Mouse (Mus musculus) fibroblast of lung, adult 2 months (primary cell): ENCODE results near the gene Sap18.
"Not testable (repeated sequence)": the region's sequence is repeated elsewhere in the genome, so short reads cannot be mapped to it uniquely, and the experiment has no call there.

Experiments
- DNase-seq: peaks from one replicate; pipeline ENCODE4 v3.0.0-alpha.2; 2011; ENCODE audit warnings: low read depth

The Sap18 gene

GRCm38 (mm10) chr14:57825788-57826751 lies 28.1 kb downstream of the Sap18 start, which contains the start of the genes Ska3 and Mrpl57:
Gene Ska3, minus strand, starts transcription at chr14:57826185.
Gene Mrpl57, plus strand, starts transcription at chr14:57826234.
- DNase-seq, result peak; percentile 64

GRCm38 (mm10) chr14:57827284-57827683 lies 29.3 kb downstream of the Sap18 start:
- no peak for DNase-seq

- no peak for DNase-seq
These were observed 35.5 kb downstream of the Sap18 start for GRCm38 (mm10) chr14:57833526-57833925.

GRCm38 (mm10) chr14:57835157-57835556 lies 37.2 kb downstream of the Sap18 start:
- DNase-seq, result no peak

- DNase-seq, result no peak
These were observed 46.6 kb downstream of the Sap18 start for GRCm38 (mm10) chr14:57844535-57844934.

GRCm38 (mm10) chr14:57848061-57848460 lies 50.1 kb downstream of the Sap18 start:
- DNase-seq, result not testable (repeated sequence)

- no peak for DNase-seq
These were observed 50.7 kb downstream of the Sap18 start for GRCm38 (mm10) chr14:57848646-57849045.

- no peak for DNase-seq
These were observed 52.4 kb downstream of the Sap18 start for GRCm38 (mm10) chr14:57850330-57850729.

- DNase-seq, result no peak
These were observed 55.0 kb downstream of the Sap18 start for GRCm38 (mm10) chr14:57852961-57853360.

- not testable (repeated sequence) for DNase-seq
These were observed 58.1 kb downstream of the Sap18 start for GRCm38 (mm10) chr14:57856037-57856436.
